Mouse (Mus musculus) yolk sac, embryonic 10.5 days (tissue): ENCODE data around the gene Traf6.
"Not testable (repeated sequence)": the region's sequence is repeated elsewhere in the genome, so short reads cannot be mapped to it uniquely, and the experiment has no call there.

Experiments
- DNase-seq: peaks from one replicate; pipeline ENCODE4 v3.0.0-alpha.2; 2017; ENCODE audit warnings: low spot score

The Traf6 gene

GRCm38 (mm10) chr2:101693577-101694215 lies 15.5 kb downstream of the Traf6 start:
- no peak for DNase-seq

DNA sequence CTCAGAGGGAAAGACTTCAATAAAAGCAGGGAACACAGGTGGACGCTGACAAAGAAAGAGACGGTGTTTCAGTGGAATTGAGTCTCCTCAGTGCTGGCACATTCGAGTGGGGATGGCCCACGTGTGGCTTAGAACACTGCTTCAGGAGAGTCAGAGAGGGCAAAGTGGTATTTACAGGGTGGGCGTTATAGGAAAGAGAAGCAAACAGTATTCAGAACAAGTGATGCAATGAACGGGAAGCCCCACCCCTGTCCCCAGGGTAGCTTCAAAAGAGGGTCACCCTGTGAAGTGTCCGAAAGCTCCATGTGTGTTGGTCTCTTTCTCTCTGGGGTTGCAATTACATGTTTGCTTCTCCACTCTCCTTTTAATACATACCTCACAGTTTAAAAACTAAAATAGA lies 17.4 kb downstream of the Traf6 start:
- DNase-seq = no peak

DNA sequence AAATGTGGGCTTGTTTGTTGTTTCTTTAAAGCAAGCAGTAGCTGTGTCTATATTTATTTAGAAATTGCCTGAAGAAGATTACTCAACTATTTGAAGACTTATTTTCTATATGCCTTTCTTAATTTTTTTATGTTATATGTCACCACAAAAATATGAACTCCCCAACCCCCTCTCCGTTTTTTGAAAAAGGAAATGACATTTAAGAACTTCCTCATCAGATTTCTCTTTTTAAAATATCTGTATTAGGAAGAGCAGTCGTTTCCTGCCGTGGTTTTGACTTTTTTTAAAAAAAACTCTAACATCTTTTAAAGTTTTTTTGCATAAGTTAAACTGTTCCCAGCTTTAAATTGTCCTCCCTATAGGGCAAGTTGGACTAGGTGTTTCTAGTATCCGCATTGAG lies 21.1 kb downstream of the Traf6 start:
- no peak for DNase-seq

DNA sequence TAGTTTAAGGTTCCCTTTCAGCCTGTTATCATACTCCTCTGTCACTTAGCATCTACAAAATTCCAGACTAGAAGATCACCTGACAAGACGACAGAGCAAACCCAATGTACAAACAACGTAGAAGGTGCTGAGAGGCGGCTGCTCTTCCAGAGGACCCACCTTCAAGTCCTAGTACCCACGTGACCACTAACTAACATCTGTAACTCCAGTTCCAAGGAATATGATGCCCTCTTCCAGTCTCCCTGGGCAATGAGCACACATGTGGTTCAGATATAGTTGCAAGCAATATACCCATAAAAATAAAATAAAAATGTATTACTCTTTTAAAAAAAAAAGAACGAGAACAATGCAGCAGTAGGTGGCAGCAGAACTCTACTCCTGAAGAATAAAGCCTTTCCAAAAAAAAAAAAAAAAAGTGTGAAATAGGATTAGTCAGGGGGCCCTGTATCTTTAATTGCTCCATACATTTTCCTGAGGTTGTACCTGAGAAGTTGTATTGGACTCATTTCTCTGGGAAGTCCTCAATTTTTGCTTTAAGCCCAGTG lies 27.8 kb downstream of the Traf6 start:
- DNase-seq = no peak

GRCm38 (mm10) chr2:101711608-101712007 lies 33.4 kb downstream of the Traf6 start:
- DNase-seq = peak; percentile 67

GRCm38 (mm10) chr2:101715650-101716323 lies 37.6 kb downstream of the Traf6 start:
- peak; percentile 21 for DNase-seq

DNA sequence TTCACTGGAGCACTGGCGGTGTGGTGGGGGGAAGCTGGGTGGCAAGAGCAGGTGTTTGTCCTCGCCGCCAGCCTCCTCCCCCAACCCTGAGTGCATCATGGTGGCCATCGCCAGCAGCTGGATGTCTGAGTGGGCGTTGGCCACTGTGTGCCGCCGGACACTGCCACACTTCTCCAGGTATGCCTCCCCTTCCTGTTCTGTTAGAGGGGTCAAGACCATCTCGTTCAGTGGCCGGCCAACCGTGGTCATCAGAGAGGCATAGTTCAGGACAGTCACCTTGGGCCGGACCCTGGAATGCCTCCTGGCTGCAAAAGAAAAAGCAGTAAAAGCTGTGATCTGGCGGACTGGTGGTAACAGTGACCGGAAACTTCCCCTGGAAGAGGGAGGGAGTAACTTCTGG lies 38.9 kb downstream of the Traf6 start:
- DNase-seq = no peak

DNA sequence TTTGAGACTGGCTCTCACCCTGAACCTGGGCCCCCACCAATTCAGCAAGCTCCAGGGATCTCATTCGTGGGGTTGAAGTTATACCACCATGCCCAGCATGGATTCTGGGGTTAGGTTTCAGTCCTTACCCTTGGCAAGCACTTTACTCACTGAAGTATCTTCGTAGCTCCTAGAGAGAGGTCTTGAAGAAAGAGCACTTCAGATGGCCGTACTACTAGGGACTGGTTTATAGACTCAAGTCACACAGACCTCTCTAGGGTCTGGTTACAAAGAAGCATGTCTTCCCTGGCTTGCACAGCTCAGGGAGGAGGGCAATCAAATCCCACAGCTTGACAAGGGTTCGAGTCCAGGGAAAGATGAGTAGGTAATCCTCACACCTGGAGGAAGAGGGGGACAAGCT lies 43.6 kb downstream of the Traf6 start:
- DNase-seq = no peak

DNA sequence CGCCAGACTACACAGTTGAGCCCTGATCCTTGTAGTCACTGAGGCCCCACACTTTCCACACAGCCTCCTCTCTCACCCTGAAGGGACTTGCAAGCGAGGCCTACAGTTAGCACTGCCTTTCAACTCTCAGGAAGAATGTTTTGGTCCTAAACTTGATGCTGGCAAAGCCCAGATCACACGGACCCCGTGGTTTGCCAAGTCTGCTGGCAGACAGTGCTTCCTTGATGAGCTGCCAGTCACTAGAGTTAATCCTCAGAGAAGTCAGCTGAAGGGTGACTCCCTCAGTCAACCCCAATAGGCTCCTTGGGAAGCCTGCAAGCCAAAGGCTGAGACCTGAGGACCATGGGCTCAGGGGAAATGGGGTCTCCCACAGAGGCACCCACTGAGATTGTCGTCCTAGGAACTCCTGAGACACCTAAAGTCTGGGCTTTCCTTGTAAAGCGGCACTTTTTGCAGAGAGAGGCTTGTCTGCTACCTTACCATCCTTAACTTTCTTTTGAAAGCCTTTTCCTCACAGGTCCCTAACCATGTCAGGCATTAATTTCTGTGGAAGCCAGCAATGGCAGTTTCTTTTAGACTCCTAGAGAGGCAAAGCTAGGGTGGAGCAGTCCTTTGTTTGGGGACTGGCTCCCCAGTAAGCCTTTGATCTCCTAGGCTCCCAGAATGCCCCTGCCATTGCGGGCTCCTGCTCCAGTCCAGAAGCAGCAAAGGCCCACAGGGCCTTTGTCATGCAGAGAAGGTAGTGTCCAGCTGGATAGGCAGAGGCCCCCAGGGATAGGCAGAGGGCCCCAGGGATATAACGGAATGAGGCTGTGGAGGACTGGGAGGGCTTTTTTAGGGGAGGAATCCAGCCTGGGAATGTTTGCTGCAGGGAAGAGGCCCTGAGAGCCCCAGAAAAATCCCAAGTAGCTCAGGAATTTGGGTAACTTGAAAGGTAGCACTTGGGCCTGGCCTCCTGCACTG lies 44.4 kb downstream of the Traf6 start:
- DNase-seq = peak; percentile 48

- no peak for DNase-seq
Measured at GRCm38 (mm10) chr2:101723333-101723881, 45.2 kb downstream of the Traf6 start.

- DNase-seq = no peak
Measured at GRCm38 (mm10) chr2:101727787-101728186, 49.6 kb downstream of the Traf6 start.

DNA sequence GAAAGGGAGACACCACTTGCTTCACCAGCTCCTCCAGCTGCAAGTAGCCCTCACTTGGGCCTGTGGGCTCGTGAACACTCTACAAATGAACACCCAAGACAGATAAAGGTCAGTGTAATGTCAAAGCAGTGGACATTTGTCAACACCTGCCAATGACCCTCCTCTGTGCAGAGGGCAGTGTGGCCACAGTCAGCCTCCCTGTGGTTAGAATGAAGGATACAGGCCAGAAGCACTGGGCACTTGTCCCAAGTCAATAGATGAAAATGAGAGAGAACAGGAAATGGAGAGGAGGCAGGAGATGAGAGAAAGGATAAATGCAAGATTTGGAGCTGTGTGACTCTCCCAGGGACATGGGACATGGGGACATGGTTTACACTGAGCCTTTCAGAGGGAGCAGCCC lies 51.2 kb downstream of the Traf6 start:
- DNase-seq = no peak

GRCm38 (mm10) chr2:101730972-101731371 lies 52.7 kb downstream of the Traf6 start:
- no peak for DNase-seq

DNA sequence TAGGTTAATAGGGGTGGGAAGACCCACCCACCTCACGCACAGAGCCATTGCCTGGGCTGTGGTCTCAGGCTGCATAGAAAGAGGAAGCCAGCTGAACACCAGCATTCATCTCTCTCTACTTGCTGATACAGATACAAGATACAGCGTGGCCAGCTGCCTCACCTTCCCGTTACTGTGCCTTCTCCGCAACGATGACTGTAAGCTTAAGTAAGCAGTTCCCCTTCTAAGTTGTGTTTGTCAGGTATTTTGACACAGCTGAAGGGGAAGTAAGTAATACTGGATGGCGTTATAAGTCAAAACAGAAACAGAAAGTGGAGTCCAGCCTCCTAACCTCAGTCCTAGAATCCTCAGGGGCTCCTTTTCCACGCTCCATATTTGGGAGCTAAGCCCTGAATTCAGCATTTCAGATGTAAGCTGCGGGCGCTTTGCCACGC lies 54.6 kb downstream of the Traf6 start:
- DNase-seq = no peak

- DNase-seq = no peak
Measured at GRCm38 (mm10) chr2:101733564-101733963, 55.3 kb downstream of the Traf6 start.

DNA sequence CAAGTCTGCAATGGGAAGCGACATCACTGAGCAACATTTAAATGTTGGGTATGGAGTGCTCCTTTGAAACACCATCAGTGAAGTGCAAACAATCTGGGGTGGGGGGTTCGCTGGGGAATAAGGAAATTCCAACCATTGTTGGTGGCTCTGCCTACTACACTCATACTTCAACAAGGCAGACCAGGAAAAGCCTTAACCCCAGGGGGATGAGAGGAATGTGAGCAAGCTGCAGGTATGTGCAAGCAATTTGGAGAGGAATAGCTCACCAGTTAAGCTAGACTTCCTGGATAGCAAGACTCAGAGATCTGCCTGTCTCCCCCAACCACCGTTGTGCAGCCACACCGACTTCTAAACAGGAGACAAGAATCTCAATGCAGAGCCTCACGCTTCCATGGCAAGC lies 61.7 kb downstream of the Traf6 start:
- DNase-seq = no peak

DNA sequence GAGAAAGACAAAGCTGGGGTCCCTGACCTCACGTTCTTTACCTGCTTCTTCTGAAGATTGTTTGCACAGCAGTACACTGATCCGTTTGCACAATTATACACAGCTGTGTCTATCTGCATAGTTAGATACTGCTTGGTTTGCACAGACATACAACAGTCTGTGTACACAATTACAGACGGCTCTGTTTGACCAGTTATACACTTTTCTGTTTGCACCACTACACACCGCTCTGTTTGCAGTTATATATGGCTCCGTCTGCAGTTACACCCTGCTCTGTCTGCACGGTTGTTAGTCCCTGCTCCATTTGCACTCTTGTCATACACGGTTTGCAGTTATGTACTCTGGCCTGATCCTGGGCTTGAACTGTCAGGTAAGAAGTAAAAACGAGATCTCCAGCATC lies 63.4 kb downstream of the Traf6 start:
- DNase-seq = no peak

DNA sequence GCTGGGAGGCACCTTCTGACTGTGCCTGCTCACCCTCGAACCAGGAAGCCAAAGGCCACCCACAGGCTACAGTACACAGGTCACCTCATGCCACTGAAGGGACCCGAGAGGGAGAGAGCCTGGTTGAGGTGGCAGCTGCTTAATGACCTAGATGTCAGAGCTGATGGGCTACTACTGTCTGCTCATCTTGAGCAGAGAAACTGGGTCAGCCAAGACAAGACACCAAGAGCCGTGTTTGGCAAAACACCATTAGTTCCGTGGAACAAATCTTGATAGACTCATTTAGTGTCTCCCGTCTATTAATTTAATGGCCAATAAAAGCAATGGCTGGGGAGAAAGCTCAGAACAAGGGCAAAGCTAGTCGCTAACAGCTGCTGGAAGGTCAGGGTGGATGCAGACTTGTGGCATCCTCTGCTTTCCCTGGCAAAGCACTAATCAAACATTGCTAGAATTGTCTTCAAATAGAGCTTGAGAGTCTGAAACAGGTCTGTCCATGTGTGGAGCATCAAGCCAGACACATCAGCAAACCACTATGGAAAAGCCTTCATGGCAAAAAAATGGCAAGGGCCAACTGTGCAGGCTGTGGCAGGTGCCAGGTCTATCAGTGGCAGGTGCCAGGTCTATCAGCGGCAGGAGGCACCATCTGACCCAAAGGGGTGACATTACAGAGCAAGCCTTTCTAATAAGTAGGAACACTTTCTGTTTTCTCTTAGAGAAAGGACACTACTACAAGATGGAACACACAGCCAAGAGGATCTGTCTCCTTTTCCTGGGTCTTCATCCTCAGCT lies 64.0 kb downstream of the Traf6 start:
- no peak for DNase-seq

GRCm38 (mm10) chr2:101745656-101746055 lies 67.4 kb downstream of the Traf6 start:
- not testable (repeated sequence) for DNase-seq

DNA sequence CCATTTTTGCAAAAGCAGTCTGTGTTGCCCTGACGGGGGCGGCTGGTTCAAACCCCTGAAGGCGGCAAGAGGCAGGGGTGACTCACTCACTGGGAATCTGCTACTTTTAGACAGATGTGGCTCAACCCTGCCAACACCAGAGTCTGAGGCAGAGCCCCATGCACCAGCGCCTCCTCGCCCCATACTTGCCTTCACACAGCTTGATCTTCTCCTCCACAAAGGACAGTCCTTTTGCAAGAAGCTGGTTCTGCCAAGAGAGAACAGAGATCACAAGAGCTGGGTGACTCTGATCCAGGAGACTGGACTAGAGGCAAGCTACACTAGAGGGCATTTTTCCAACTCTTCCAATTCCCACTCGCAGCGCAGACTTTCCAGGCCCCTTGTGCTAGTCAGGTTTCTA lies 68.3 kb downstream of the Traf6 start:
- no peak for DNase-seq
